Mouse (Mus musculus): Measurements from ENCODE around the gene Slc38a9. TPM values are rescaled to one million over a fixed set of nuclear protein-coding genes. Genes with fewer than 3 reads are reported as not detected.

Gene Slc38a9
- polyA plus RNA-seq, 1 experiment from 2014 or later, result 30.8 TPM

GRCm38 (mm10) chr13:112751454-112752308 is 91.1 kb downstream of the Slc38a9 start:
- ATAC-seq (replicated peaks), result no peak
- peak overlapping the region; percentile 26; the same call in 1 of the 2 replicates for H3K4me2 ChIP-seq
- H3K27me3 ChIP-seq (replicated peaks), result no peaks in the 10 kb centered on the region
- 37% methylated on average over 18 of the region's 18 CpGs for WGBS
- H3K9me3 ChIP-seq, result no peaks in the 10 kb centered on the region
- no peaks in the 10 kb centered on the region for H3K36me3 ChIP-seq (replicated peaks)
- no peak overlapping the region for H3K9ac ChIP-seq
- no peak overlapping the region for H3K27ac ChIP-seq
- H3K4me1 ChIP-seq, result peaks cover 8% of the 10 kb centered on the region; the same call in 1 of the 2 replicates
- H3K4me3 ChIP-seq, result no peak overlapping the region

GRCm38 (mm10) chr13:112752309-112752975 is 91.9 kb downstream of the Slc38a9 start:
- no peak for ATAC-seq (replicated peaks)
- Histone ChIP-seq H3K4me3 (no peak overlapping the region), H3K27me3 (replicated peaks) (no peaks in the 10 kb centered on the region), H3K4me2 (no peak overlapping the region), H3K27ac (no peak overlapping the region), H3K36me3 (replicated peaks) (no peaks in the 10 kb centered on the region), H3K4me1 (peaks cover 8% of the 10 kb centered on the region; the same call in 1 of the 2 replicates), H3K9me3 (no peaks in the 10 kb centered on the region), H3K9ac (no peak overlapping the region)
- WGBS, result 79% methylated on average over 11 of the region's 11 CpGs

GRCm38 (mm10) chr13:112753522-112753921 is 93.0 kb downstream of the Slc38a9 start:
- no peaks in the 10 kb centered on the region for H3K36me3 ChIP-seq (replicated peaks)
- no peak for ATAC-seq (replicated peaks)
- H3K4me2 ChIP-seq, result no peak overlapping the region
- no peak overlapping the region for H3K9ac ChIP-seq
- no peak overlapping the region for H3K27ac ChIP-seq
- 88% methylated on average over 9 of the region's 9 CpGs for WGBS
- H3K4me1 ChIP-seq, result peaks cover 8% of the 10 kb centered on the region; the same call in 1 of the 2 replicates
- no peak overlapping the region for H3K4me3 ChIP-seq
- no peaks in the 10 kb centered on the region for H3K9me3 ChIP-seq
- no peaks in the 10 kb centered on the region for H3K27me3 ChIP-seq (replicated peaks)

GRCm38 (mm10) chr13:112754871-112755270 is 94.3 kb downstream of the Slc38a9 start:
- Histone ChIP-seq H3K9me3 (no peaks in the 10 kb centered on the region), H3K4me1 (peaks cover 8% of the 10 kb centered on the region; the same call in 1 of the 2 replicates), H3K9ac (no peak overlapping the region), H3K4me3 (no peak overlapping the region), H3K36me3 (replicated peaks) (no peaks in the 10 kb centered on the region), H3K27me3 (replicated peaks) (no peaks in the 10 kb centered on the region), H3K4me2 (no peak overlapping the region), H3K27ac (no peak overlapping the region)
- ATAC-seq (replicated peaks), result no peak
- 57% methylated on average over 4 of the region's 4 CpGs for WGBS

GRCm38 (mm10) chr13:112755507-112756010 is 95.0 kb downstream of the Slc38a9 start:
- 55% methylated on average over 11 of the region's 11 CpGs for WGBS
- Histone ChIP-seq H3K4me1 (peaks cover 8% of the 10 kb centered on the region; the same call in 1 of the 2 replicates), H3K36me3 (replicated peaks) (no peaks in the 10 kb centered on the region), H3K27ac (no peak overlapping the region), H3K4me3 (no peak overlapping the region), H3K27me3 (replicated peaks) (no peaks in the 10 kb centered on the region), H3K9me3 (no peaks in the 10 kb centered on the region), H3K9ac (no peak overlapping the region), H3K4me2 (no peak overlapping the region)
- ATAC-seq (replicated peaks), result peak; percentile 64; the same call in 1 of the 2 replicates

- H3K4me1 ChIP-seq, result no peaks in the 10 kb centered on the region
- no peak overlapping the region for H3K9ac ChIP-seq
- H3K27ac ChIP-seq, result no peak overlapping the region
- ATAC-seq (replicated peaks), result no peak
- H3K27me3 ChIP-seq (replicated peaks), result no peaks in the 10 kb centered on the region
- no peaks in the 10 kb centered on the region for H3K36me3 ChIP-seq (replicated peaks)
- no peak overlapping the region for H3K4me3 ChIP-seq
- WGBS, result 84% methylated on average over 9 of the region's 9 CpGs
- H3K9me3 ChIP-seq, result no peaks in the 10 kb centered on the region
- H3K4me2 ChIP-seq, result no peak overlapping the region
These were observed 96.8 kb downstream of the Slc38a9 start for GRCm38 (mm10) chr13:112757395-112757794.

- Histone ChIP-seq H3K4me3 (no peak overlapping the region), H3K4me2 (no peak overlapping the region), H3K9ac (no peak overlapping the region), H3K4me1 (no peaks in the 10 kb centered on the region), H3K27ac (no peak overlapping the region), H3K27me3 (replicated peaks) (no peaks in the 10 kb centered on the region), H3K9me3 (no peaks in the 10 kb centered on the region), H3K36me3 (replicated peaks) (no peaks in the 10 kb centered on the region)
- WGBS, result 89% methylated on average over 6 of the region's 6 CpGs
- no peak for ATAC-seq (replicated peaks)
These were observed 98.1 kb downstream of the Slc38a9 start for GRCm38 (mm10) chr13:112758546-112759090.

- no peaks in the 10 kb centered on the region for H3K27me3 ChIP-seq (replicated peaks)
- H3K27ac ChIP-seq, result no peak overlapping the region
- H3K9me3 ChIP-seq, result no peaks in the 10 kb centered on the region
- no peak overlapping the region for H3K4me2 ChIP-seq
- no peak overlapping the region for H3K4me3 ChIP-seq
- H3K9ac ChIP-seq, result no peak overlapping the region
- H3K36me3 ChIP-seq (replicated peaks), result no peaks in the 10 kb centered on the region
- WGBS, result 83% methylated on average over 9 of the region's 9 CpGs
- no peak for ATAC-seq (replicated peaks)
- H3K4me1 ChIP-seq, result no peaks in the 10 kb centered on the region
These were observed 98.8 kb downstream of the Slc38a9 start for GRCm38 (mm10) chr13:112759364-112759763.

GRCm38 (mm10) chr13:112759777-112760537 is 99.4 kb downstream of the Slc38a9 start:
- 66% methylated on average over 15 of the region's 15 CpGs for WGBS
- no peak overlapping the region for H3K4me3 ChIP-seq
- no peak overlapping the region for H3K27ac ChIP-seq
- ATAC-seq (replicated peaks), result no peak
- H3K27me3 ChIP-seq (replicated peaks), result no peaks in the 10 kb centered on the region
- no peaks in the 10 kb centered on the region for H3K9me3 ChIP-seq
- no peak overlapping the region for H3K4me2 ChIP-seq
- H3K4me1 ChIP-seq, result no peaks in the 10 kb centered on the region
- no peak overlapping the region for H3K9ac ChIP-seq
- H3K36me3 ChIP-seq (replicated peaks), result no peaks in the 10 kb centered on the region

GRCm38 (mm10) chr13:112760538-112760881 is 100.0 kb downstream of the Slc38a9 start:
- H3K36me3 ChIP-seq (replicated peaks), result no peaks in the 10 kb centered on the region
- H3K9ac ChIP-seq, result no peak overlapping the region
- no peak for ATAC-seq (replicated peaks)
- no peak overlapping the region for H3K27ac ChIP-seq
- no peaks in the 10 kb centered on the region for H3K9me3 ChIP-seq
- no peaks in the 10 kb centered on the region for H3K4me1 ChIP-seq
- H3K4me3 ChIP-seq, result no peak overlapping the region
- H3K27me3 ChIP-seq (replicated peaks), result no peaks in the 10 kb centered on the region
- WGBS, result 47% methylated on average over 1 of the region's 1 CpGs
- no peak overlapping the region for H3K4me2 ChIP-seq

- H3K27me3 ChIP-seq (replicated peaks), result no peaks in the 10 kb centered on the region
- ATAC-seq (replicated peaks), result no peak
- 67% methylated on average over 1 of the region's 1 CpGs for WGBS
- no peaks in the 10 kb centered on the region; the same call in 1 of the 2 replicates for H3K9me3 ChIP-seq
- no peak overlapping the region for H3K9ac ChIP-seq
- no peaks in the 10 kb centered on the region for H3K36me3 ChIP-seq (replicated peaks)
- H3K4me1 ChIP-seq, result no peaks in the 10 kb centered on the region
- no peak overlapping the region for H3K27ac ChIP-seq
- H3K4me3 ChIP-seq, result no peak overlapping the region
- no peak overlapping the region for H3K4me2 ChIP-seq
These were observed 101.2 kb downstream of the Slc38a9 start for GRCm38 (mm10) chr13:112761787-112762186.

GRCm38 (mm10) chr13:112762548-112762947 is 102.0 kb downstream of the Slc38a9 start:
- H3K4me1 ChIP-seq, result no peaks in the 10 kb centered on the region
- no peaks in the 10 kb centered on the region for H3K27me3 ChIP-seq (replicated peaks)
- no peaks in the 10 kb centered on the region; the same call in none of the 2 replicates for H3K9me3 ChIP-seq
- 85% methylated on average over 4 of the region's 4 CpGs for WGBS
- ATAC-seq (replicated peaks), result no peak
- no peak overlapping the region for H3K9ac ChIP-seq
- H3K4me3 ChIP-seq, result no peak overlapping the region
- no peak overlapping the region for H3K27ac ChIP-seq
- no peak overlapping the region for H3K4me2 ChIP-seq
- H3K36me3 ChIP-seq (replicated peaks), result no peaks in the 10 kb centered on the region

Measured in midbrain, embryonic 15.5 days (tissue).